Mouse (Mus musculus) megakaryocyte, embryonic 14.5 days (primary cell): ENCODE results near the gene Lyz2.

Experiments used
- FLI1 ChIP-seq: IDR thresholded peaks from 2 replicates; pipeline ENCODE4 v1.6.1; 2012; ENCODE audit warnings: low read length, inconsistent platforms, mixed read lengths
- GATA1 ChIP-seq: IDR thresholded peaks from 3 replicates; pipeline ENCODE4 v1.6.1; 2012; ENCODE audit warnings: mixed read lengths, low read length, inconsistent platforms, borderline replicate concordance

DNA sequence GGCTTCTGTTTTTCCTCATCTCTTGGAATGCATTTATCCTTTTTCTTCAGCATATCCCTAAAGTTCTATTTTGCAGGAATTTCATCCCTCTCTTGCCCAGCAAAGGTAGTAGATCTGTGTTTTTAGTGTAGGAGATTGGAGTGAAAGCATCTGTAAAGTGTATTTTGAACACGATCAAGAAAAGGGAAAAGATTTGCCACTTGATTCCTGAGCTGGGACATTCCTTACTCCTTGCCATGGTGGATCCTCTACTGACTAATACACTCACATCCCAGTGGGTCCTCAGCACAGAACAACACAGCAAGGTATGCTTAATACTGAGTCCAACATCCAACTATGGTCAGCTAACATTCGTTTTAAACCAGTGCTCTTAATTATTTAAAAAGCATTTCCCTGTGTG lies 430 bp upstream of the Lyz2 start:
- TF ChIP-seq GATA1: no peak
- no peak for TF ChIP-seq FLI1
